Mouse (Mus musculus) kidney, postnatal 36 days (tissue): ENCODE results near the gene H2-DMa.

Experiments used
- DNase-seq, 2 experiments: peaks; one replicate each; pipeline ENCODE4 v3.0.0; 2021 to 2022; ENCODE audit warnings: mixed read lengths in 2 of 2

H2-DMa gene

GRCm38 (mm10) chr17:34119249-34120179 is at the start of gene H2-DMa:
Gene H2-DMa, plus strand, starts transcription at chr17:34119541.
- DNase-seq: peak; percentile 99

GRCm38 (mm10) chr17:34072091-34072490 is 47.2 kb upstream of the H2-DMa start:
- no peak for DNase-seq

GRCm38 (mm10) chr17:34075271-34075670 is 44.1 kb upstream of the H2-DMa start:
- DNase-seq: peak; percentile 75 to 91

GRCm38 (mm10) chr17:34077549-34077948 is 41.8 kb upstream of the H2-DMa start:
- peak; percentile 79 to 88 for DNase-seq

- peak in 1 of 2 experiments; percentile 19 for DNase-seq
These were observed 41.2 kb upstream of the H2-DMa start for GRCm38 (mm10) chr17:34078148-34078547.

- no peak for DNase-seq
These were observed 40.3 kb upstream of the H2-DMa start for GRCm38 (mm10) chr17:34079002-34079401.

GRCm38 (mm10) chr17:34079621-34080020 is 39.7 kb upstream of the H2-DMa start:
- DNase-seq: peak; percentile 13 to 67

- no peak for DNase-seq
These were observed 36.2 kb upstream of the H2-DMa start for GRCm38 (mm10) chr17:34083104-34083503.

GRCm38 (mm10) chr17:34087386-34087785 is 32.0 kb upstream of the H2-DMa start:
- DNase-seq: no peak

- no peak for DNase-seq
These were observed 31.2 kb upstream of the H2-DMa start for GRCm38 (mm10) chr17:34088124-34088523.

GRCm38 (mm10) chr17:34090923-34091322 is 28.4 kb upstream of the H2-DMa start:
- peak in 1 of 2 experiments; percentile 63 for DNase-seq

- no peak for DNase-seq
These were observed 27.0 kb upstream of the H2-DMa start, which contains the start of gene H2-Oa for GRCm38 (mm10) chr17:34092197-34092875. Gene H2-Oa, plus strand, starts transcription at chr17:34092340.

GRCm38 (mm10) chr17:34093199-34093874 is 26.0 kb upstream of the H2-DMa start:
- DNase-seq: peak in 1 of 2 experiments; percentile 45

GRCm38 (mm10) chr17:34094283-34095035 is 24.9 kb upstream of the H2-DMa start:
- DNase-seq: no peak

- DNase-seq: no peak
These were observed 22.8 kb upstream of the H2-DMa start for GRCm38 (mm10) chr17:34096497-34097010.

GRCm38 (mm10) chr17:34097272-34097671 is 22.1 kb upstream of the H2-DMa start:
- no peak for DNase-seq

GRCm38 (mm10) chr17:34098709-34099479 is 20.4 kb upstream of the H2-DMa start:
- peak in 1 of 2 experiments; percentile 45 for DNase-seq

- peak; percentile 64 to 70 for DNase-seq
These were observed 19.8 kb upstream of the H2-DMa start for GRCm38 (mm10) chr17:34099531-34099930.

GRCm38 (mm10) chr17:34101185-34101584 is 18.2 kb upstream of the H2-DMa start:
- no peak for DNase-seq

- DNase-seq: peak; percentile 93 to 99
These were observed 17.7 kb upstream of the H2-DMa start for GRCm38 (mm10) chr17:34101604-34102032.

GRCm38 (mm10) chr17:34102831-34103230 is 16.5 kb upstream of the H2-DMa start:
- no peak for DNase-seq
